Mouse (Mus musculus) lung, embryonic 14.5 days (tissue): ENCODE data around the gene Bbs1. TPM values are rescaled to one million over a fixed set of nuclear protein-coding genes. Genes with fewer than 3 reads are reported as not detected.
"Not testable (repeated sequence)": the region's sequence is repeated elsewhere in the genome, so short reads cannot be mapped to it uniquely, and the experiment has no call there.

ENCODE experiments used
- ATAC-seq: fragments of 200-750 bp; cut with Nextera tagmentation; 2 replicates; pipeline ENCODE4 v1.8.0; 2017; ENCODE audit warnings: mild to moderate bottlenecking, moderate TSS enrichment, moderate library complexity; ENCODE audit not compliant: insufficient read depth
- DNase-seq: peaks from one replicate; pipeline ENCODE4 v3.0.0-alpha.2; 2015
- H3K27ac ChIP-seq: fragments of 300-500 bp; sonication (generic); 2 replicates; pipeline ENCODE4 v1.5.1; 2014; ENCODE audit warnings: low read depth, mild to moderate bottlenecking, moderate library complexity
- H3K27me3 ChIP-seq: fragments of 300-500 bp; sonication (generic); 2 replicates; pipeline ENCODE4 v1.6.1; 2014; ENCODE audit warnings: low read length, control low read depth; ENCODE audit not compliant: insufficient read depth
- H3K36me3 ChIP-seq: fragments of 300-500 bp; sonication (generic); 2 replicates; pipeline ENCODE4 v1.6.1; 2014; ENCODE audit warnings: control low read depth; ENCODE audit not compliant: insufficient read depth
- H3K4me1 ChIP-seq: fragments of 300-500 bp; sonication (generic); 2 replicates; pipeline ENCODE4 v1.6.1; 2014; ENCODE audit warnings: antibody characterized with exemption, control low read depth; ENCODE audit not compliant: insufficient read depth
- H3K4me2 ChIP-seq: fragments of 300-500 bp; sonication (generic); 2 replicates; pipeline ENCODE4 v1.6.1; 2014; ENCODE audit warnings: mild to moderate bottlenecking
- H3K4me3 ChIP-seq: fragments of 300-500 bp; sonication (generic); 2 replicates; pipeline ENCODE4 v1.5.1; 2014; ENCODE audit warnings: low read depth, low read length
- H3K9ac ChIP-seq: fragments of 300-500 bp; sonication (generic); 2 replicates; pipeline ENCODE4 v1.6.1; 2014
- H3K9me3 ChIP-seq: fragments of 300-500 bp; sonication (generic); 2 replicates; pipeline ENCODE4 v1.6.1; 2016; ENCODE audit warnings: low read depth, low read length, control low read depth
- CTCF ChIP-seq: IDR thresholded peaks from 2 replicates; pipeline ENCODE4 v1.5.1; 2016; ENCODE audit warnings: antibody characterized with exemption, low read depth
- WGBS: fragments of 180-500 bp; shearing (Covaris S2); extraction: QIAGEN DNeasy Blood & Tissue Kit; methylation state at CpG from one replicate; pipeline ENCODE4 v1.1.7; 2014; 5-methylcytosine and 5-hydroxymethylcytosine counted together
- polyA plus RNA-seq: library from polyadenylated mRNA; unstranded; fragments of >200 nt; fragmentation: Nextera tagmentation; extraction: Ambion mirVana; gene quantifications from 2 replicates; pipeline ENCODE4 v1.2.1, GENCODE M21; 2014

Bbs1 gene
- 7.6 and 8.0 TPM in 2 replicates for polyA plus RNA-seq

- 0 out of 2 replicates have a peak, but pooled peaks cover 5% of the 10 kb centered on the region for H3K4me1 ChIP-seq
- peak within 1 kb of the TSS; percentile 56 for H3K4me3 ChIP-seq
- ATAC-seq (peak; percentile 74), DNase-seq (peak; percentile 92)
- peaks cover 42% of the 10 kb centered on the region for H3K36me3 ChIP-seq
- peak within 1 kb of the TSS; percentile 54 for H3K9ac ChIP-seq
- H3K9me3 ChIP-seq, result no peaks in the 10 kb centered on the region
- no peak within 1 kb of the TSS for H3K27ac ChIP-seq
- H3K27me3 ChIP-seq, result no peaks in the 10 kb centered on the region
- 8% methylated on average over 31 of the region's 31 CpGs for WGBS
- peak within 1 kb of the TSS; percentile 61 for H3K4me2 ChIP-seq
- TF ChIP-seq CTCF, result no peak
Measured at GRCm38 (mm10) chr19:4905979-4906794, at the start of gene Bbs1. Bbs1 (minus strand) TSS chr19:4906628.

GRCm38 (mm10) chr19:4948641-4949040 lies 42.2 kb upstream of the Bbs1 start:
- H3K9me3 ChIP-seq, H3K4me1 ChIP-seq, H3K36me3 ChIP-seq, H3K27me3 ChIP-seq, H3K9ac ChIP-seq, DNase-seq, H3K4me3 ChIP-seq, ATAC-seq, H3K27ac ChIP-seq, H3K4me2 ChIP-seq: not testable (repeated sequence)
- WGBS, result 70% methylated on average over 9 of the region's 9 CpGs

- Histone ChIP-seq H3K27me3 (no peaks in the 10 kb centered on the region), H3K27ac (no peak overlapping the region), H3K9me3 (no peaks in the 10 kb centered on the region), H3K4me1 (0 out of 2 replicates have a peak, but pooled peaks cover 3% of the 10 kb centered on the region), H3K4me2 (no peak overlapping the region), H3K36me3 (no peaks in the 10 kb centered on the region), H3K9ac (no peak overlapping the region), H3K4me3 (no peak overlapping the region)
- no peak for TF ChIP-seq CTCF
- ATAC-seq (no peak), DNase-seq (no peak)
- 39% methylated on average over 6 of the region's 6 CpGs for WGBS
Measured at GRCm38 (mm10) chr19:4945540-4945939, 39.1 kb upstream of the Bbs1 start.

- Histone ChIP-seq H3K4me3 (peak overlapping the region; percentile 61), H3K4me2 (peak overlapping the region; percentile 91), H3K9ac (peak overlapping the region; percentile 58), H3K9me3 (no peaks in the 10 kb centered on the region), H3K4me1 (0 out of 2 replicates have a peak, but pooled peaks cover 3% of the 10 kb centered on the region), H3K27me3 (no peaks in the 10 kb centered on the region), H3K36me3 (no peaks in the 10 kb centered on the region), H3K27ac (no peak overlapping the region)
- DNase-seq, result no peak
- TF ChIP-seq CTCF, result no peak
- WGBS, result 6% methylated on average over 13 of the region's 13 CpGs
- ATAC-seq, result peak; percentile 66; the same call in 1 of the 2 replicates
Measured at GRCm38 (mm10) chr19:4943253-4943588, 36.8 kb upstream of the Bbs1 start.

GRCm38 (mm10) chr19:4942551-4943252 lies 36.3 kb upstream of the Bbs1 start, which contains the start of gene Peli3:
Peli3 (minus strand) TSS chr19:4943127.
- H3K9ac ChIP-seq, result peak within 1 kb of the TSS; percentile 58
- peak within 1 kb of the TSS; percentile 91 for H3K4me2 ChIP-seq
- H3K27me3 ChIP-seq, result no peaks in the 10 kb centered on the region
- no peak within 1 kb of the TSS for H3K27ac ChIP-seq
- DNase-seq (peak; percentile 84), ATAC-seq (peak; percentile 97)
- no peaks in the 10 kb centered on the region for H3K36me3 ChIP-seq
- H3K4me3 ChIP-seq, result peak within 1 kb of the TSS; percentile 61
- under 1% methylated on average over 53 of the region's 55 CpGs for WGBS
- no peaks in the 10 kb centered on the region for H3K9me3 ChIP-seq
- no peak for TF ChIP-seq CTCF
- H3K4me1 ChIP-seq, result 0 out of 2 replicates have a peak, but pooled peaks cover 3% of the 10 kb centered on the region

GRCm38 (mm10) chr19:4937444-4938310 lies 31.2 kb upstream of the Bbs1 start:
- Histone ChIP-seq H3K9ac (no peak overlapping the region), H3K4me2 (no peak overlapping the region), H3K9me3 (no peaks in the 10 kb centered on the region), H3K27ac (no peak overlapping the region), H3K4me3 (no peak overlapping the region), H3K4me1 (0 out of 2 replicates have a peak, but pooled peaks cover 3% of the 10 kb centered on the region), H3K27me3 (no peaks in the 10 kb centered on the region), H3K36me3 (no peaks in the 10 kb centered on the region)
- ATAC-seq (no peak), DNase-seq (no peak)
- 86% methylated on average over 17 of the region's 17 CpGs for WGBS
- no peak for TF ChIP-seq CTCF
